Mouse (Mus musculus): ENCODE results near the gene Clec2g.

- TF ChIP-seq POLR2A (IDR thresholded peaks at IDR 0.05; ENCODE audit: control insufficient read depth, low read depth, low read length) (no peak), CTCF (IDR thresholded peaks at IDR 0.05; ENCODE audit: control insufficient read depth, insufficient read depth, insufficient replicate concordance, low read depth, low read length) (no peak)
Observed at GRCm38 (mm10) chr6:128933050-128933449, 1.1 kb upstream of the Clec2g start.

Data from testis, adult 2 months (tissue).